Mouse (Mus musculus): ENCODE data around the gene Filip1. TPM values are rescaled to one million over a fixed set of nuclear protein-coding genes. Genes with fewer than 3 reads are reported as not detected.

Gene Filip1
- polyA plus RNA-seq, 1 experiment: 1.8 TPM

DNA sequence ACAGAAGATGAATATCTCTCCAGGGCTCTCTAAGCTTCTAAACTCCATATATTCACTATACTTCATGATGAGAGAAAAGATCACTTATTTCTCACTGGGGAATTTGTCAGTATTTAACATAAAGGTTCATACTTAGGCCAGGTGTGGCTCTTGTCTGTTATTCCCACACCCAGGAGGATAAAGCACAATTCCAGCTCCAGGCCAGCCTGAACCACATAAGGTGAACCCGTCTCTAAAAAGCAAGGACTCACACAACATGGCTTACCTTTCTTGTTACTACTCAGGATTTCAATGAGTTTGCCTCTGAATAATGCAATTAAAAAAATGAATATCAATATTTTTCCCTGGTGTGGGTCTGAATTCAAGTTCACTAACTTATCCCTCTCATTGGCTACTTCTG lies 23.6 kb downstream of the Filip1 start:
- WGBS: 98% methylated on average over 1 of the region's 1 CpGs
- no peak overlapping the region for H3K4me3 ChIP-seq (ENCODE audit: insufficient read depth, low read depth, low read length)
- TF ChIP-seq POLR2A (IDR thresholded peaks at IDR 0.05; ENCODE audit: low read depth, low read length) (no peak), CTCF (conservative IDR thresholded peaks at IDR 0.05; ENCODE audit: insufficient read depth, insufficient read length, low read depth, low read length) (no peak)
- no peaks in the 10 kb centered on the region for H3K4me1 ChIP-seq (ENCODE audit: control insufficient read depth, insufficient read depth, low read length)
- no peaks in the 10 kb centered on the region for H3K36me3 ChIP-seq (ENCODE audit: control insufficient read depth, insufficient read depth, low read length)
- no peak overlapping the region for H3K27ac ChIP-seq (ENCODE audit: insufficient read depth, low read depth, low read length)
- no peak for DNase-seq
- H3K27me3 ChIP-seq (replicated peaks; ENCODE audit: control insufficient read depth, insufficient read depth, low read length): no peaks in the 10 kb centered on the region

DNA sequence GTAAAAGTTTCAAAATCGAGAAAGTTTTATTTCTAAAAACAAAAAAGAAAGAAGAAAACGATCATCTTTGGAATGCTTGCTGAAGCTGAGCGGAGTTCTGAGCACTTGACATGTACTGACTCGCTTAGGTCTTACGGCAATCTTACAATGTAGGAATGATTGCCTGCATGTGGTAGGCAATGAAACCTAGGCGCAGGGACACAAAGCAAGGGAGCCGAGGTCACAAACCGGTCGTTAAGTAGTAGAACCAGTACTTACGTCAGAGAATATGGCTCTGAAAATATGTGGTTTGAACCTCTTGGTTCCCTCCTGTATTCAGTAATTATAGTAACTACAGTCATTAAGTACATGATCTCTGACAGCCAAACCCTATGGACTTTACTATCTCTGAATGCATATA lies 29.4 kb downstream of the Filip1 start:
- 89% methylated on average over 10 of the region's 10 CpGs for WGBS

GRCm38 (mm10) chr9:79979274-79979673 lies 33.4 kb downstream of the Filip1 start:
- WGBS: 72% methylated on average over 2 of the region's 2 CpGs
- no peak overlapping the region for H3K27ac ChIP-seq (ENCODE audit: insufficient read depth, low read depth, low read length)
- TF ChIP-seq CTCF (conservative IDR thresholded peaks at IDR 0.05; ENCODE audit: insufficient read depth, insufficient read length, low read depth, low read length) (no peak), POLR2A (IDR thresholded peaks at IDR 0.05; ENCODE audit: low read depth, low read length) (no peak)

More for the DNA sequence above, 29.4 kb downstream of the Filip1 start:
- Histone ChIP-seq H3K27ac (ENCODE audit: insufficient read depth, low read depth, low read length) (no peak overlapping the region), H3K27me3 (replicated peaks; ENCODE audit: control insufficient read depth, insufficient read depth, low read length) (no peaks in the 10 kb centered on the region), H3K4me3 (ENCODE audit: insufficient read depth, low read depth, low read length) (no peak overlapping the region), H3K36me3 (ENCODE audit: control insufficient read depth, insufficient read depth, low read length) (no peaks in the 10 kb centered on the region), H3K4me1 (ENCODE audit: control insufficient read depth, insufficient read depth, low read length) (no peaks in the 10 kb centered on the region)
- no peak for TF ChIP-seq POLR2A (IDR thresholded peaks at IDR 0.05; ENCODE audit: low read depth, low read length)
- TF ChIP-seq CTCF (conservative IDR thresholded peaks at IDR 0.05; ENCODE audit: insufficient read depth, insufficient read length, low read depth, low read length): no peak
- no peak for DNase-seq

GRCm38 (mm10) chr9:79978228-79979024 lies 34.2 kb downstream of the Filip1 start:
- peak; percentile 23 for DNase-seq
- no peak overlapping the region for H3K27ac ChIP-seq (ENCODE audit: insufficient read depth, low read depth, low read length)
- WGBS: 66% methylated on average over 12 of the region's 12 CpGs

More at GRCm38 (mm10) chr9:79979274-79979673, 33.4 kb downstream of the Filip1 start:
- Histone ChIP-seq H3K4me1 (ENCODE audit: control insufficient read depth, insufficient read depth, low read length) (no peaks in the 10 kb centered on the region), H3K36me3 (ENCODE audit: control insufficient read depth, insufficient read depth, low read length) (no peaks in the 10 kb centered on the region), H3K27me3 (replicated peaks; ENCODE audit: control insufficient read depth, insufficient read depth, low read length) (no peaks in the 10 kb centered on the region), H3K4me3 (ENCODE audit: insufficient read depth, low read depth, low read length) (no peak overlapping the region)
- no peak for DNase-seq

DNA sequence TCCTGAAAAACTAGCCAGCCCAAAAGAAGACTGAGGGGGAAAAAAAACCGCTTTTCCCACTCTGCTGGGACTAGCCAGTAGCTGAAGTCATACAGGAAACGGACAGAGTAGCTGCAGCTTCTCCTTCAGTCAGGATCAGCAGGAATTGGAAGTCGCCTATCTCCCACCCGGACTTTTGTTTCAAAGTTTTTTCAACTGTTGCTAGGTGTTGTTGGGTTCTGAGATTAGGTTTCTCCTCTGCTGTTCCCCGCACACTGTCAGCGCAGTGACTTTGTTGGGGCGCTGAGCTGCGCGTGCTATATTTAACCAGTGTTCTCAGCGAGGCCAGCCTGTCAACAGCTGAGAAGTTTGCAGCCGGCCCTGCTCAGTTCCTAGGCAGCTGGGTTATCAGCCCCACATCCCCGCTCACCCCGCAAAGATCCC lies 35.1 kb downstream of the Filip1 start:
- H3K27ac ChIP-seq (ENCODE audit: insufficient read depth, low read depth, low read length): peak overlapping the region; percentile 49; the same call in 1 of the 2 replicates
- no peaks in the 10 kb centered on the region for H3K27me3 ChIP-seq (replicated peaks; ENCODE audit: control insufficient read depth, insufficient read depth, low read length)
- 4% methylated on average over 13 of the region's 13 CpGs for WGBS
- peak overlapping the region; percentile 40 for H3K4me3 ChIP-seq (ENCODE audit: insufficient read depth, low read depth, low read length)
- H3K4me1 ChIP-seq (ENCODE audit: control insufficient read depth, insufficient read depth, low read length): no peaks in the 10 kb centered on the region
- TF ChIP-seq POLR2A (IDR thresholded peaks at IDR 0.05; ENCODE audit: low read depth, low read length): no peak
- no peak for TF ChIP-seq CTCF (conservative IDR thresholded peaks at IDR 0.05; ENCODE audit: insufficient read depth, insufficient read length, low read depth, low read length)
- DNase-seq: peak; percentile 48
- no peaks in the 10 kb centered on the region for H3K36me3 ChIP-seq (ENCODE audit: control insufficient read depth, insufficient read depth, low read length)

More at GRCm38 (mm10) chr9:79978228-79979024, 34.2 kb downstream of the Filip1 start:
- Histone ChIP-seq H3K4me1 (ENCODE audit: control insufficient read depth, insufficient read depth, low read length) (no peaks in the 10 kb centered on the region), H3K4me3 (ENCODE audit: insufficient read depth, low read depth, low read length) (no peak overlapping the region), H3K27me3 (replicated peaks; ENCODE audit: control insufficient read depth, insufficient read depth, low read length) (no peaks in the 10 kb centered on the region), H3K36me3 (ENCODE audit: control insufficient read depth, insufficient read depth, low read length) (no peaks in the 10 kb centered on the region)
- TF ChIP-seq CTCF (conservative IDR thresholded peaks at IDR 0.05; ENCODE audit: insufficient read depth, insufficient read length, low read depth, low read length) (no peak), POLR2A (IDR thresholded peaks at IDR 0.05; ENCODE audit: low read depth, low read length) (no peak)

GRCm38 (mm10) chr9:79976789-79977188 lies 35.9 kb downstream of the Filip1 start:
- TF ChIP-seq POLR2A (IDR thresholded peaks at IDR 0.05; ENCODE audit: low read depth, low read length) (no peak), CTCF (conservative IDR thresholded peaks at IDR 0.05; ENCODE audit: insufficient read depth, insufficient read length, low read depth, low read length) (no peak)

GRCm38 (mm10) chr9:79975121-79975520 lies 37.5 kb downstream of the Filip1 start:
- 62% methylated on average over 5 of the region's 5 CpGs for WGBS
- no peaks in the 10 kb centered on the region for H3K27me3 ChIP-seq (replicated peaks; ENCODE audit: control insufficient read depth, insufficient read depth, low read length)
- H3K27ac ChIP-seq (ENCODE audit: insufficient read depth, low read depth, low read length): no peak overlapping the region
- no peak for TF ChIP-seq CTCF (conservative IDR thresholded peaks at IDR 0.05; ENCODE audit: insufficient read depth, insufficient read length, low read depth, low read length)
- TF ChIP-seq POLR2A (IDR thresholded peaks at IDR 0.05; ENCODE audit: low read depth, low read length): no peak
- H3K4me3 ChIP-seq (ENCODE audit: insufficient read depth, low read depth, low read length): no peak overlapping the region
- no peaks in the 10 kb centered on the region for H3K36me3 ChIP-seq (ENCODE audit: control insufficient read depth, insufficient read depth, low read length)
- no peaks in the 10 kb centered on the region for H3K4me1 ChIP-seq (ENCODE audit: control insufficient read depth, insufficient read depth, low read length)
- no peak for DNase-seq

More at GRCm38 (mm10) chr9:79976789-79977188, 35.9 kb downstream of the Filip1 start:
- Histone ChIP-seq H3K4me3 (ENCODE audit: insufficient read depth, low read depth, low read length) (peak overlapping the region; percentile 14; the same call in 1 of the 2 replicates), H3K4me1 (ENCODE audit: control insufficient read depth, insufficient read depth, low read length) (no peaks in the 10 kb centered on the region), H3K36me3 (ENCODE audit: control insufficient read depth, insufficient read depth, low read length) (no peaks in the 10 kb centered on the region), H3K27ac (ENCODE audit: insufficient read depth, low read depth, low read length) (no peak overlapping the region), H3K27me3 (replicated peaks; ENCODE audit: control insufficient read depth, insufficient read depth, low read length) (no peaks in the 10 kb centered on the region)
- no peak for DNase-seq
- 58% methylated on average over 8 of the region's 8 CpGs for WGBS

All from kidney, adult 2 months (tissue).